Mouse (Mus musculus) embryonic facial prominence, embryonic 10.5 days (tissue): ENCODE results near the gene Nhlrc1. TPM values are rescaled to one million over a fixed set of nuclear protein-coding genes. Genes with fewer than 3 reads are reported as not detected.

Experiments
- DNase-seq: peaks from one replicate; pipeline ENCODE4 v3.0.0-alpha.2; 2017; ENCODE audit warnings: low spot score
- H3K27ac ChIP-seq: fragments of 300-500 bp; sonication (generic); replicated peaks from 2 replicates; pipeline ENCODE4 v1.5.1; 2016; ENCODE audit warnings: mild to moderate bottlenecking
- H3K27me3 ChIP-seq: fragments of 300-500 bp; sonication (generic); replicated peaks from 2 replicates; pipeline ENCODE4 v1.6.1; 2016; ENCODE audit warnings: low read depth, mild to moderate bottlenecking; ENCODE audit not compliant: poor library complexity, severe bottlenecking
- H3K36me3 ChIP-seq: fragments of 300-500 bp; sonication (generic); replicated peaks from 2 replicates; pipeline ENCODE4 v1.6.1; 2016; ENCODE audit warnings: mild to moderate bottlenecking, moderate library complexity
- H3K4me1 ChIP-seq: fragments of 300-500 bp; sonication (generic); 2 replicates; pipeline ENCODE4 v1.6.1; 2016
- H3K4me3 ChIP-seq: fragments of 300-500 bp; sonication (generic); 2 replicates; pipeline ENCODE4 v1.5.1; 2016; ENCODE audit warnings: mild to moderate bottlenecking, moderate library complexity
- H3K9me3 ChIP-seq: fragments of 300-500 bp; sonication (generic); 2 replicates; pipeline ENCODE4 v1.6.1; 2016; ENCODE audit warnings: mild to moderate bottlenecking
- WGBS: fragments of 180-500 bp; shearing (Covaris S2); methylation state at CpG from one replicate; pipeline ENCODE4 v1.1.7; 2016; 5-methylcytosine and 5-hydroxymethylcytosine counted together
- polyA plus RNA-seq: library from polyadenylated mRNA; unstranded; fragments of >200 nt; fragmentation: Nextera tagmentation; extraction: Ambion mirVana; gene quantifications from 2 replicates; pipeline ENCODE4 v1.2.1, GENCODE M21; 2016

Nhlrc1 gene
- polyA plus RNA-seq, 1 experiment from 2014 or later: 3.0 TPM

DNA sequence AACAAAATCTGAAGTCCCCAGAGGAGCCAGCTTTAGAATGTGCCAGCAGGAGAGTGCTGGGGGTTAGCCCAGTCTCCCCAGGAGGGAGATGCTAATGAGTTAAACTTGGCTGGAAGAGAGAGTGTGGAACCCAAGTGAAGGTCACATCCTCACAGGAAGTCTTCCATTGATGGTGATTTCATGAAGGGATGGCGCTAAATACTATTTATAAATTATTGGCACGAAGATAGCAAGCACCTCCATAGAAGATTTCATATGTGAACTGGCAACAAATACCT is 21.4 kb downstream of the Nhlrc1 start:
- no peaks in the 10 kb centered on the region for H3K36me3 ChIP-seq
- H3K4me1 ChIP-seq: no peaks in the 10 kb centered on the region
- H3K4me3 ChIP-seq: no peak overlapping the region
- H3K27me3 ChIP-seq: no peaks in the 10 kb centered on the region
- 88% methylated on average over 2 of the region's 2 CpGs for WGBS
- no peaks in the 10 kb centered on the region for H3K9me3 ChIP-seq
- no peak overlapping the region for H3K27ac ChIP-seq
- DNase-seq: no peak

DNA sequence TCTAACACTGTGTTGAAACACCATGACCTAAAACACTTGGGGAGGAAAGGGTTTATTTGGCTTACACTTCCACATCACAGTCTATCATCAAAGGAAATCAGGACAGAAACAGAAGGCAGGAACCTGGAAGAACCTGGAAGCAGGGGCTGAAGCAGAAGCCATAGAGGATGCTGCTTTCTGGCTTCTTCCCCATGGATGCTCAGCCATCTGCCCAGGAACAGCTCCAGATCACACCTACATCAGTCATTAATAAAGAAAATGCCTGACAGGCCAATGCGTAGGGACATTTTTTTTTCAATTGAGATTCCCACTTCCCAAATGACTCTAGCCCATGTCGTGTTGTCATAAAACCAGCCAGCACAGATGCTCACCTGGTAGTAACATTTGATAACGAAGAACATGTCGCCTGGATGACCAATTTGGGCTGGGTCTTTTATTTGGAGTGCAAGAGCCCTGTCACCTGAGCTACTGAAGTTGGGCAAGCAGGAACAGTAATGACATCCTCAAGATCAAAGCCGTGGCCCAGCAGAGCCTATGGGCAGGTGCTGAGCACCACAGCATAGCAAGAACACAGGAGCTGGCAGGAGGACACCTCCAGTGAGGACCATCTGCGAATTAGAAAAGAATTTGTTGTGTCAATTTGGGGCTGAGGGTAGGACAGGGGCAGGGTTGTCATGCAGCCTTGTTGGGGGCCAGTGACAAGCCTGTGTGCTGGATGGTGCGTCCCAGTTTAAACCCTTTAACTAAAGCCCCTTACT is 22.0 kb downstream of the Nhlrc1 start:
- WGBS: 73% methylated on average over 7 of the region's 7 CpGs
- Histone ChIP-seq H3K9me3 (no peaks in the 10 kb centered on the region), H3K27ac (no peak overlapping the region), H3K4me1 (no peaks in the 10 kb centered on the region), H3K27me3 (no peaks in the 10 kb centered on the region), H3K36me3 (no peaks in the 10 kb centered on the region), H3K4me3 (no peak overlapping the region)
- no peak for DNase-seq

DNA sequence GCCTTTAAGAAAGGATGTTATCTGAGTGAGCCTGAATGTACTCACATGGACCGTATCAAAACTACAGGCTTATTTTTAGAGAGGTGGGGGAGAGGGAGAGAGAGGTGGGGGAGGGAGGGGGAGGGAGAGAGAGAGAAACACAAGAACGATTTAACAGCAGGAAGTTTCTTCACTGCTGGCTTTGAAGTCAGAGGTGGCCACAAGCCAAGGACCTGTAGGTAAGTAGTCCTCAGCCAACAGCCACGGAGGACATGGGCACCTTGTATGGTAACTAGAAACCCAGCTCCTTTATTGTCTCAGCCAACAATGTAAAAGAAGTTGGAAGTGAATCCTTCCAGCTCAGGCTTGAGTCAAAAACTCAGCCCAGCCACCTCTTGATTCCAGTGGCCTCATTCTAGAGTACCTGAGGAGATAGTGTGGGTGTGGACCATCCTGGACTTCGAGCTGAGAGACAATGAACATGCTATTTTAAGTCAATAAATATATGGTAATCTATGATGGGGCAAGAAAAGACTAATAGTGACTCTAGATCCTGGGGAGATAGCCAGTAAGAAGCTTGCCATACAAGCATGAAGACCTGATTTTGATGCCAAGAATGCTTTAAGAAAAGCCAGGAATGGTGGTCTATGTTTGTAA is 24.2 kb downstream of the Nhlrc1 start:
- no peaks in the 10 kb centered on the region for H3K4me1 ChIP-seq
- H3K9me3 ChIP-seq: no peaks in the 10 kb centered on the region
- no peaks in the 10 kb centered on the region for H3K36me3 ChIP-seq
- no peak for DNase-seq
- H3K27me3 ChIP-seq: no peaks in the 10 kb centered on the region
- H3K4me3 ChIP-seq: no peak overlapping the region
- WGBS: 50% methylated on average over 4 of the region's 4 CpGs
- no peak overlapping the region for H3K27ac ChIP-seq

DNA sequence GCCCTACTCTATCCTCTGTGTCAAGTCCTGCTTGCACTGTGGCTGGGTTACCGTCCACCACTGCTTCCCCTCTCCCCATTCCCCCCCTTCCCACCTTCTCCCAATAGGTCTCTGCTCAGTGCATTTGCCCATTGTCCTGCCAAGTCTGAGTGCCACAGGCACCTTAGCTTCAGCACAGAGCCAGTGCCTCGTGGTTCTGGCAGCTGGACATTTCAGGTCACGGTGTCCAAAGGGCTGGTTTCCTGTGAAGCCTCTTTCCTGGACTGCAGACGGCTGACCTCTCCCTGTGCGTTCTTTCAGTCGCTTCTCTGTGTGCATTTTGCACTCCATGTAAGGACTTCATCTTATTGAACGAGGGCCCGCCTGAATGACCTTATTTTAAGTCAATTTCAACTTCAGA is 26.7 kb downstream of the Nhlrc1 start:
- H3K27me3 ChIP-seq: no peaks in the 10 kb centered on the region
- no peaks in the 10 kb centered on the region for H3K9me3 ChIP-seq
- DNase-seq: no peak
- 81% methylated on average over 8 of the region's 8 CpGs for WGBS
- H3K27ac ChIP-seq: no peak overlapping the region
- no peak overlapping the region for H3K4me3 ChIP-seq
- no peaks in the 10 kb centered on the region for H3K36me3 ChIP-seq
- H3K4me1 ChIP-seq: no peaks in the 10 kb centered on the region

DNA sequence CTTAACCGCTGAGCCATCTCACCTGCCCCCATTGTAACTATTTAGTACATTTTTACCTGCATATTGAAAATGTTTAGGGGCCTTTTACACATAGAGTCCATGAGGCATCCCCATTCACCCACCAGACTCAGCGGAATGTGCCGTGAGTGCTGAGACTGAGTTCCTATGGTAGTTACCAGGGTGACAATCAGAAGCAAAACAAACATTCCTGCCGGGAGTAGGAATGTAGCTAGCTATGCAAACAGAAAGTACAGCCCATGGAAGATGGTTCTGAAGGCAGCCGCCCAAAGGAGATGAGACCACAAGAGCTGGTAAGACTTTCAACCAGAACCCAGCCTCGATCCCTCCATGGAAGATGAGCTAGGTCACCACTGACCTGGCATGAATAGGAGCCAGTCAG is 28.4 kb downstream of the Nhlrc1 start:
- no peaks in the 10 kb centered on the region for H3K36me3 ChIP-seq
- WGBS: 76% methylated on average over 6 of the region's 6 CpGs
- no peaks in the 10 kb centered on the region for H3K27me3 ChIP-seq

DNA sequence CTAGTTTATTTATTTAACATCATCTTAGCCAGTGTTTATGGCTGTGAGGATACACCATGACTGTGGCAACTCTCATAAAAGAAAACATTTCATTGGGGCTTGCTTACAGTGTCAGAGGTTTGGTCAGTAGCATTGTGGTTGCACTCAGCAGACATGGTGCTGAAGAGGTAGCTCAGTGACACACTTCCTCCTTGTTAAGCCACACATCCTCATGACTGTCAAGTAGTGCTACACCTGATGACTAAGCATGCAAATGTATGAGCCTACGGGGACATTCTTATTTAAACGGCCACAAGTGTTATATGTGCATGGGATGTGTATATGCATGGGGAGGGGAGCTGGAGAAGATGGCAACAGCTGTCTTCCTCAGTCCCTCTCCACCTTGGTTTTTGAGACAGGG is 30.8 kb downstream of the Nhlrc1 start:
- Histone ChIP-seq H3K27ac (no peak overlapping the region), H3K4me1 (0 out of 2 replicates have a peak, but pooled peaks cover 5% of the 10 kb centered on the region), H3K36me3 (no peaks in the 10 kb centered on the region), H3K9me3 (no peaks in the 10 kb centered on the region), H3K27me3 (no peaks in the 10 kb centered on the region), H3K4me3 (no peak overlapping the region)
- DNase-seq: no peak
- WGBS: 93% methylated on average over 2 of the region's 2 CpGs

More for the DNA sequence above, 28.4 kb downstream of the Nhlrc1 start:
- H3K9me3 ChIP-seq: no peaks in the 10 kb centered on the region
- no peak for DNase-seq
- H3K4me1 ChIP-seq: no peaks in the 10 kb centered on the region
- H3K4me3 ChIP-seq: no peak overlapping the region
- H3K27ac ChIP-seq: no peak overlapping the region

DNA sequence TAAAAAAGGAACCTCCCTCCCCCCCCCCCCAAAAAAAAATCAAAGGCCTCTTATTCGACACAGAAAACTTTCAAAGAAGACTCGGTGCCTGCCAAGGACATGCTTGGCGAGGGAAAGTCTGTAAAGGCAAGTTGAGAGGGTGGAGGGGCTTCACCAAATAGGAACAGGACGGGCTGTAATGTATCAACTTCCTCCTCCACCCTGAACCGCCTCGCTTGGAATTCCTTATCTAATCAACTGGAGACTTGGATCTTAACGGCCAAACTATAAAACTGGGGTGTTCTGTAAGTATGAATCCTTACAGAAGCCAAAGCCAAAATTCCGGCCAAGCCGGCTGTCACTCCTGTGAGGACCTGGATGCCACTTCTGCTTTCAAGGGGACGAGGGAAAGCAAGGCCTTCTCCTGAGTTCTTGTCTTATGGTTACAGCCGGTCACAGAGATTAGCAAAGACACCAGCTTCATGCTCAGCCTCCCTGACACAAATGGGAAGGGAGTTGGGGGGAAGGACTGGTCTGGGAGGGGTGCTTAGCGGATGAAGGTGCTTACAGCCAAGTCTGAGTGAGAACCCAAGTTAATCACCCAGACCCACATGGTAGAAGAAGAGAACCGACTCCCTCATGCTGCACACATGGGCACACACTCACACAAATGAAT is 34.7 kb downstream of the Nhlrc1 start:
- Histone ChIP-seq H3K4me3 (no peak overlapping the region), H3K27me3 (no peaks in the 10 kb centered on the region), H3K36me3 (no peaks in the 10 kb centered on the region), H3K27ac (no peak overlapping the region), H3K4me1 (peaks cover 19% of the 10 kb centered on the region), H3K9me3 (no peaks in the 10 kb centered on the region)
- DNase-seq: no peak
- WGBS: 61% methylated on average over 13 of the region's 13 CpGs

DNA sequence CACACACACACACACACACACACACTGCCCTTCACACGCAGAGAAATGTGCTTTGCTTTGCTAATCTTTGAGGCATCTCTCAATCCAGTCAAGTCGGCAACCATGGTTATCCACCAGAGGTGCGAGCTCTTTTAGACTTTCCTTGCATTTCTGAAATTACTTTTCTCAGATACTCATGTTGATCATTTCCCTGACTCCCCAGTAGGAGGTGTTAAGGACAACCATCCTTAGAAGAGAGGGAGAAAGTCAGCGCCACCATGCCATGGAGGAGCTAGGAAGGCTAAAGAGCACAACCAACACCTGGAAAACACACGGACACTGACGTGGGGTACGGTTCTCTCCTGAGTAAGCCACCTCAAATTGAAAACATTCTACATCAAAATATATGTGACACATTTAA is 38.1 kb downstream of the Nhlrc1 start:
- Histone ChIP-seq H3K4me3 (no peak overlapping the region), H3K27me3 (no peaks in the 10 kb centered on the region), H3K36me3 (no peaks in the 10 kb centered on the region), H3K9me3 (no peaks in the 10 kb centered on the region), H3K4me1 (peaks cover 19% of the 10 kb centered on the region), H3K27ac (peak overlapping the region; percentile 84)
- WGBS: 91% methylated on average over 7 of the region's 7 CpGs
- DNase-seq: no peak

DNA sequence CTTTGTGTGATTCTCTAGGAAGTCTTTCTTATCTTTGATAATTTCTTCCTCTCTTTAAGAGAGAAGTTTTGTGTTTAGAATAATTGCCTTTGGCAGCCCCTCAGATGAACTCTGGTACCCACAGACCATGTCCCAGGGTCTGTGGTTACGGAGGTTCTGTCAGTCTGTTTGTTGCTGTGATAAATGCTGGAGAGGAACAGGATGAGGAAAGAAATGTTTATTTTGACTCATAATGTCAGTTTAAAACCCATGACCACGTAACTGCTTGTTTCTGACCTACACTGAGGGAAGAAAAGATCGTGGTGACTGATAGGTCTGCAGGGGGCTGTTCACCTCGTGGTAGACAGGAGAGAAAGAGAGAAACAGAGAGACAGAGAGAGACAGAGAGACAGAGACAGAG is 38.7 kb downstream of the Nhlrc1 start:
- no peak overlapping the region for H3K4me3 ChIP-seq
- no peaks in the 10 kb centered on the region for H3K9me3 ChIP-seq
- H3K4me1 ChIP-seq: peaks cover 19% of the 10 kb centered on the region
- H3K27ac ChIP-seq: peak overlapping the region; percentile 84
- no peaks in the 10 kb centered on the region for H3K36me3 ChIP-seq
- 47% methylated on average over 4 of the region's 4 CpGs for whole genome bisulfite sequencing
- no peak for DNase-seq
- no peaks in the 10 kb centered on the region for H3K27me3 ChIP-seq

DNA sequence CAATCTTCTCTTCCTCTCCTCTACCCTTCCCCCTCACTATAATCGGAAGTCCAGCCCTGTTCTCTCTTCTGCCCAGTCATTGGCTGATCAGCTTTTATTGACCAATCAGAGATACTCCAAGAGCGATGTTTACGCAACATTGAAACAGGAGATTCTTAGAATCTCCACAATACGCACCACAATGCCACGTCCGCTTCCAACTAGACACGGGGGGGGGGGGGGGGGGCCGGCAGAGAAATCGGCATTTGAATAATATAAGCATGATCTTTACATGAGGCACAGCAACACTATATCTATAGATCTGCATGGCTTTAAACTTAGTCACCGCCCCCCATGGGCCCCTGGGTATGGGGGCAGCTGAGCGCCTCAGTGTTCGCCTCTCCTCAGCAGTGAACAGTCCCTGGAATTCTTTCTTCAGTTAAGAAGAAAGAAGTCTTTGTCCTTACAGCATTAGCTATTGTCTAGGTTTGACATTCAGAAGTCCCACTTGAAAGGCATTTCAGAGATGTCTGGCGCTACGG is 39.6 kb downstream of the Nhlrc1 start:
- DNase-seq: peak; percentile 64

DNA sequence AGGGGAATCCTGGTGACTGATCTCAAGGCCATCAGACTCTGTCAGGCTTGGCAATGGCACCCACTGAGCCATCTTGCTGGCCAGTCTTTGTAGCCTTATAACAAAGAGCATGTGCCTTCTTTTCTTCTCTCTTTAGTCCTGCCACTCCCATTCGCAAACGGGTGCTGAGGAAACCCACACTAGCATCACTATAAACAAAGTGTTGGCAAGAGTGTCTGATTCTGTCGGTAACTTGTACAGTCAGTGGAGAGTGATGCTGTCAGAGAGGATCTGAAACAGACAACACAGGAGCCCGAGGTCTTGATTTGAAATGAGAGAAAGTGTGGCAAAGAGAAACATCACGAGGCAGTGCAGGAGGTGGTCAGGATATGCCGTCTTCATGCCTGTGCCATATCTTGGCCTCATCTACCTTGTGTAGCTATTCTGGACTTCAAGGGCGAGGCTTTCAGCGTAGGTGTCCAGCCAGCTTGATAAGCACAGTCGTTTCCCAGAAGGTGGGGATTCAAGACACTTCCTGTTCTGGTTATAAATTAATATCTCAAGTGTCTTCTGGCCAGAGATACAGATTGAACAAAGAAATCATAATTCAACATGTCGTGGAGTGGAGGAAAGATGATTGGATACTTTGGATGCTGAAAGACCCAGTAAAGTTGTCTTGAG is 44.2 kb downstream of the Nhlrc1 start:
- H3K27me3 ChIP-seq: no peaks in the 10 kb centered on the region
- no peak for DNase-seq
- H3K9me3 ChIP-seq: no peaks in the 10 kb centered on the region
- no peak overlapping the region for H3K4me3 ChIP-seq
- H3K36me3 ChIP-seq: no peaks in the 10 kb centered on the region
- peaks cover 18% of the 10 kb centered on the region for H3K4me1 ChIP-seq
- no peak overlapping the region for H3K27ac ChIP-seq
- 85% methylated on average over 10 of the region's 10 CpGs for WGBS

More for the DNA sequence above, 39.6 kb downstream of the Nhlrc1 start:
- WGBS: 32% methylated on average over 14 of the region's 14 CpGs
- no peaks in the 10 kb centered on the region for H3K9me3 ChIP-seq
- H3K27me3 ChIP-seq: no peaks in the 10 kb centered on the region
- no peaks in the 10 kb centered on the region for H3K36me3 ChIP-seq
- peak overlapping the region; percentile 84 for H3K27ac ChIP-seq
- H3K4me1 ChIP-seq: peaks cover 18% of the 10 kb centered on the region
- H3K4me3 ChIP-seq: peak overlapping the region; percentile 39

DNA sequence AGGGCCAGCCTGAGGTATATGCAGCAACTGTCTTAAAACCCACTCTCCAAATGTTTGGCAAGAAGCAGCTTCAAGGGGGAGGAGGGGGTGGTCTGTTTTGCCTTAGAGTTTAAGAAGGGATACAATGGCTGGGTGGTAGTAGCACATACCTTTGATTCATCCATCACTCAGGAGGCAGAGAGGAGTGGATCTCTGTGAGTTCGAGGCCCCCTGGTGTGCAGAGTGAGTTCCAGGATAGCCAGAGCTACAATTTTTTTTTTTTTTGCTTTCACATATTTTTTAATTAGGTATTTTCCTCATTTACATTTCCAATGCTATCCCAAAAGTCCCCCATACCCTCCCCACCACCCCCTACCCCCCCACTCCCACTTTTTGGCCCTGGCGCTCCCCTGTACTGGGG is 46.0 kb downstream of the Nhlrc1 start:
- H3K4me3 ChIP-seq: no peak overlapping the region

More for the DNA sequence above, 46.0 kb downstream of the Nhlrc1 start:
- H3K27ac ChIP-seq: no peak overlapping the region
- H3K27me3 ChIP-seq: no peaks in the 10 kb centered on the region
- no peaks in the 10 kb centered on the region for H3K9me3 ChIP-seq
- H3K4me1 ChIP-seq: peaks cover 15% of the 10 kb centered on the region
- WGBS: 90% methylated on average over 2 of the region's 2 CpGs
- no peaks in the 10 kb centered on the region for H3K36me3 ChIP-seq
- no peak for DNase-seq
